Mouse (Mus musculus): ENCODE measurements around the gene Whamm.

Gene Whamm

DNA sequence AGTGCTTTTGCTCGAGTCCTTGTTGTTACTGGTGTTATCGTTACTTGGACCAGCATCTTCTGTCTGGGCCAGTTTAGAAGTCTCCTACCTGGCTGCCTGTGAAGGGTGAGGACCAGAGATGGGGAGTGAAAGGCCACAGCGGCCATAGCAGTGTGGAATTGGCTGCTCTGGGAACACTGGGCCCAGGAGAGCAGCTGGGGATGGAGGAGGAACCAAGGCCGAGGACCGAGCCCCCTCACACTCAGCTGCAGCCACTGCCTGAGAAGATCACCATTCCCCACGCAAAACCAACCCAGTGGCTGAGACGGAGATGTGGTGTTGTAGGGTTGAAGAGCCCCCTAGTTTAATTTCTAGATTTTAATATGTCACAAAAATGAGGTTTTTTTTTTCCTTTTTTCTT, 6.3 kb upstream of the Whamm start:
- DNase-seq, result no peak

DNA sequence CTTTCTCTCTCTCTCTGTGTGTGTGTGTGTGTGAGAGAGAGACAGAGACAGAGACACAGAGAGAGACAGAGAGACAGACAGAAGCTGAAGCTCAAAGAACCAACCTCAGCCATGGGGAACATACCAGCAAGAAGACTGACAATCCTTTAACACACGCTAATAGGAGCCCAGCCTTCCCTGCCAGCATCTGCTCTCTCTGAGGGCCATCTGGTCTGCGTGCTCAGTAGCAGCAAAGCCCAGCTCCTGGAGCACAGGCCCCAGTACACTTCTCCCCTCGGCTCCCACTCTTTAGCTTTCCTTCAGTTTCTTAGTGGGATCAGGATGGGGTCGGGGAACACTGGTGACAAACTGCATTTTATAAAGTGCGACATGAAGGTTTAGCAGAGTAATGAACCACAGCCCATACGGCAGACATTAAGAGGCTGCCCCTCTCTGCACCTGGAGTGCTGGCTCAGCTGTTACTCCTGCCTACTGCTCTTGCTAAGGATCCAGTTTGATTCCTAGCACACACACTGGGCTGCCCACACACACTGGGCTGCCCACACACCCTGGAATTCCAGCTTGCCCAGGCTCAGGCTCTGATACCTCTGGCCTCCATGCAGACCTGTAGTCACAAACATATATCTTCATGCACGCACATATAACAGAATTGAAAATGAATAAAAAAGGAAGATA, 5.5 kb upstream of the Whamm start:
- peak; percentile 77 to 79 for DNase-seq

DNA sequence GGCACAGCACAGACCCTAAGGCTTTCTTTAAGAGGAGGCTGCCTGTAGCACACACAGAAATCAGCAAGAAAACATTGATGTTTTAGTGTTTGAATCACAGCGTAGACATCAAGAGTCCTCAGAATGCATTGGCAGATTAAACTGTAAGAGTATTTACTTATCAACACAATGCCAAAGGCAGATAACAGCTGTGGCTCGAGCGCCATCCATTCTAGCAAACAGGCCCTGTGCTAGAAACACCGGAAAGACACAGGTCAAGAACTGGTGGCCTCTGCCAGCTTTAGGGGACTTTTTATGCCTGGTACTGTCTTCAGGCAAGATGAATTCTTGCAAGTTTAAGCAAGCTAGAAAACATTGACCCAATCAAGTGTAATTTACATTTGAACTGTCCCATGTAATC, 4.7 kb upstream of the Whamm start:
- DNase-seq, result no peak

DNA sequence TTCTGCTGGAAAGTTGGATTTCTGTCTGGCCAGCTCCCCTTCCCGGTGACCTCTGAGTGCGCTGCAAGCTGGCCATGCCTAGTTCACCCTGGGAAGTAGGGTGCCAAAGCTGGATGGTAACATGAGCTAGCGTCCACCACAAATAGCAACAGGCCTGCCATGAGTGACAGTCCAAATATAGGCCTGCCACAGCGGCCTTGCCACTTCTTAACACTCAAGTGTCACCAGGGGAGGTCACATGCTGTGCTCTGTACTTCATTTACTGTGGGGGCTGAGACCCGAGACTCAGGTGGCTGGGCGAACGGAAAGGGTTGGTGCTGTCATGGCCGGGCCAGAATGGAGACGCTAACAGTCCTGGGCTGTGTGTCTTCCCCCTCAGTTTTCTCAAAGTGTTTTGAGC, 4.2 kb upstream of the Whamm start, which contains the start of gene Fsd2:
TSS of gene Fsd2 (minus strand) at position 53 of the 400 bp plus-strand sequence.
- no peak for DNase-seq

DNA sequence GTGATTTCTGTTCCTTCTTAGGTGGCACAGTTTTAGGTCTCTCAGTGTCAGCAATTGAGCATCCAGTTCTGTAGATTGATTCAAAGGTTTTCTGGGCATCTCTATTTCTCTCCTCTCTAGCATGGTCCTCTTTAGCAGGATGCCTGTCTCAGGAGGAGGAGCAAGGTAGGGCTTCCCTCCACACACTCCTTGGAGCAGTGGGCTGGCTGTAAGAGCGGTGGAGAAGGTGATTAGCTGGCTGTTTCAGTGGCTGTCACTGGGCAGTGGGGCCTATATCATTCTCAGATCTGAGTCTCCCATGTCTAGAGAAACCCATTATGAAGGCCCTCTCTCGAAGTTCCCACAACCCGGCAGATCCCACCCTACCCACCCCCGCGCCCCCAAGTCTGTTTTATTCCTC, 3.7 kb upstream of the Whamm start:
- no peak for DNase-seq

DNA sequence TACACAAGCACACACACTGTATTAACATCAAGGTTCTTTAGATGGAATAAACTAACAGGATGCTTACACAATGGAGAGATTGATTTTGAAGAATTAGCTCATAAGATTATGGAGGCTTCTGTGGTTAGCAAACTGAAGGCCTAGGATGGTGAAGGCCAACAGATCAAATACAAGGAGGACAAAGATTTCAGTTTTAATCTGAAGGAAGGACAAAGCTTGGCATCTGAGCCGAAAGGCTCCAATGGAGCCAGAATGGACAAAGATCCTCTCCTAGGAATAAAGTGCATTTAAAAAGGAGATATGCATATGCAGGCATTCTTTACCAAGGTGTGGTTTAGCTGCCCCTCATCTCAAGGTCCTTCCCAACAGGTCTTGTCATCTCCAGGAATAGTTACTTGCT, 1.2 kb upstream of the Whamm start:
- DNase-seq, result no peak

DNA sequence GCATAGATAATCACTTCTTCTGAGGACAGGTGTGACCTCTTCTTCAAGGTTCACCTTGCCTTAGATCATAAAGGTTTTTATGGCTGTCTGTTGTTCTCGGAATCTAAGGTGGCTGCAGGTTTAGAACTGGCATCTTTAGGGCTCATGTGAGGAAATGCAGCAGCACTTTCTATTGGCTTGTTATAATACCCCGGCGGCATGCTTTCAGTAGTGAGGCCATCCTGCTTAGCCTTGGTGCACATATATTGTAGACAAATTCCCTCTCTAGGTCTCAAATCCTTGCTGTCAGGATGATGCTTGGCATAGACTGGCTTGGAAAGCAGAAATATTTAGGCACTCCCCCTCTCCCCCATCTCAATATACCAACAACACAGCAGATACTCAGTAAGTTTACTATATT, 795 bp upstream of the Whamm start:
- no peak for DNase-seq

DNA sequence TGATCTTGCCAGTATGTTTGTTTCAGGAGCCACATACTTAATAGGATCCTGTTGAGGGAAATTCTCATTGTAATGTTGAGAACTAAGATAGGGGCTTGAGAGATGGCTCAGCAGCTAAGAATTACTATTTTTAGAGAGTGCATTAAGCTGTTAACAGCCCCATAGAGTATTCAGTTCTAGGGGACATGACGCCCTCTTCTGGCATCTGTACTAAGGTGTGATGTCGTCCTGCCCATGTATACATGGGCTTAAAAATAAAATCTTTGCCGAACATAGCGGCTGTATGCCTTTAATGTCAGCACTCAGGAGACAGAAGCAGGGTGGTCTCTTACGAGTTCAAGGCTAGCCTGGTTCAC, 336 bp upstream of the Whamm start:
- DNase-seq, result no peak

DNA sequence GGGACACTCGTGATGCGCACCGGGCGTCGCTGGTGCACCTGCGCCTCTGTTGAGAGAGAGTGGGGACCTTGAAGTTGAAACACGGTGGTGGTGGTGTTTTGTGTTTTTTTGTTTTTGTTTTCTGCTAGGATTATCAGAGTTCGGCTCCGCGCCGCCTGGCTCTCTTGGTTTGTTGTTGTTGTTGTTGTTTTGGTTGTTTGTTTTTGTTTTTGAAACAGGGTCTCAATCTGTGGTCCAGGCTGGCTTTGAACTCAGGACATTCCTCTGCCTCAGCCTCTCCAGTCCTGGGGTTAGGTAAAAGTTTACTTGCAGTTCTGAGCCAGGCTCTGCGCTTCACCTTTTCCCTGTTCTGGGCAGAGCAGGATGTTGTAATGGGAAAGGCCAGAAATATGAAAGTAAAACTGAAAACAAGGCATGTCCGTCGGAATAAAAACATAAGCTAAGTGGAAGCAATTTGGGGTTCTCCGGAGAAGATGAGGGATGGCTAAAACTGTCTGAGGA, 925 bp downstream of the Whamm start:
- no peak for DNase-seq

DNA sequence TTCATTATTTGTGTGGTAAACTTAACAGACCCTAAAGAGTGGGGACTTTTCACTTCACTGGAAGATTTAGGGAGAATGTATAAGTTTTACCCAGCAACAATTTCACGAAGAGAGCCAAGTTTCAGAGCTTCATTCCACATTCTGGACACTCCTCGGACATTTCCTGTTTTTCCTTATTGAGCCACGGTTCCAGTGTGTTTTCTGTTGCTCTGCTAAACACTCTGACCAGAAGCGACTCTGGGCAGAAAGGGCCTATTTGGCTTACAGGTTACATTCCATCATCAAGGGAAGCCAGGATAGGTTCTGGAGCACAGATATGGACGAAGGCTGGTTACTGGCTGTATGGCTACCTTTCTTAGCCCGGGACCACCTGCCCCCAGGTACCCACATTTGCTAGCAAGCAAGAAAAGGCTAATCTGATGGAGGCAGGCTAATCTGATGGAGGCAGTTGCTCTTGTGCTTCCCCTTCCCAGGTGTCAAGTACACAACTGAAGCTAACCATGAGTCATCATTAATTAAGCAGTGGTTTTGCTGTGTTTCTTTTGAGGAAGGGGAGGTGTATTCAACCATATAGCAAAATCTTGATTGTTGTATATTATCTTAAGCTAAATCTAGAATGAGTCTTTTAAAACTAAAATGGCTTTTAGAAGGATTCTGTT, 1.7 kb downstream of the Whamm start:
- DNase-seq, result no peak

DNA sequence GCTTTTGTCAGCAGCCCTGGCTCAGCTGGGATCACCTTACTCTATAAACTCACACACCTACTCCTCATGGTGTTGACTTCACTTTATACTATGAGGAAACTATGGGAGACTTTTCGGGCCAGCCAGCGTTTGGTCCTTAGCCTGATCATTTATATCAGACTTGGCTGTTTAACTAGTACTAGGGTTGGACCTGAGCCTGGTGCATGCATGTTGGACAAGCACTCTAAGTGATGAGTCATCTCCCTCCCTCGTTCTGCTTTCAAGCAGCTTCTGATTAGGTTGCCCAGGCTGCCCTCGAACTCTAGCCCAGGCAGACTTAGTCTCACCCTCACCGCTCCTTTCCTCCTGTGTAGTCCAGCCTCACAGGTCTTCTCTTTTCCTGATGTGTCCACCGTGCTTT, 2.3 kb downstream of the Whamm start:
- DNase-seq, result no peak

DNA sequence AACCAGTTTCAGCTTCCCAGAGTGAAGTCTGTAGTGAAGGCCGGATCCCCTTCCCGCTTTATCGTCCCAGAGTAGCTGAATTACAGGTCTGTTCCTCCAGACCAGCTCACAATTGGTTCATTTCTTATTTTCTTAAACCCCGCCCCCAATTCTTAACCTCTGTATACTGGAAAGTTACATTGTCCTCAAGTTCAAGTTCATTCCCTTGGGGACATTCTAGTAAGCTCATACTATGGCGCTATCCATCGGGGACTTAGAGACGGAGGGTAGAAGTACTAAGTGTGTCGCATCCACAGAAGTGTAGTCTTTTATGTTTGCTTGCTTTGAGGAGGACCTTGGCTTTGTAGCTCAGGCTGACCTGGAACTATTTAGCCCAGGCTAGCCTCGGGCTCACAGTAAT, 2.8 kb downstream of the Whamm start:
- no peak for DNase-seq

DNA sequence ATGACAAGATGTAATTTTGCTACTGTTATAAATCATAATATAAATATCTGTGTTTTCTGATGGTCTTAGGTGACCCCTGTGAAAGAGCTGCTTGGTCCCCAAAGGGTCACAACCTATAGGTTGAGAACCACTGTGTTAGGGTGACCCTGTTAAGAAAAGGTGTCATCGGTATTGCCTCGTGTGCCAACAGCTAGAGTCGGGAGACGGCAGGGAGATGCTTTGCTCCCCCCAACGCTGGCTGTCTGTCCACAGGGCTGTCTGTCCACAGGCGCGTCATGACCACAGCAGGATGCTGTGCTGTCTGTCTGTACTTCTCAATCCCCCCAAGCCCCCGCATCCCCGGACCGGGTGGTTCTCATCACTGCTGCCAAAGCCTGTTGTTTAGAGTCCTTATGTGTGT, 4.5 kb downstream of the Whamm start:
- no peak for DNase-seq

DNA sequence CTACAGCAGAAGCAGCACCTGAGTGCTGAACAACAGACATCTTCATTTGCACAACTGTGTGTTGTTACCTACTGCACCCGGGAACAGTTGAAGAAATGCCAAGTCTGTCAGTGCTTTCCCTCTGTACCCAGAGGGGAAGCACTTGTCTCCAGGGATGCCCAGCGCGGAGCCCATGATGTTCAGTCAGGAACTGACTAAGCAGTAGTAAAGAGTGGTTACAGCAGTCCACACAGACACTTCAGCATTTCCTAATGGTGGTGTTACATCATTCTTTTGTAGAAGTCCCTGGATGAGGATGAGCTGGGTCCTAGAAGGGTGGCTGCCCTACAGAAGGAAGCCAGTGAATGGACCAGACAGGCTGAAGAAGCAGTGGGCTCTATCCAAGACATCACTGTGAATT, 6.8 kb downstream of the Whamm start:
- no peak for DNase-seq

DNA sequence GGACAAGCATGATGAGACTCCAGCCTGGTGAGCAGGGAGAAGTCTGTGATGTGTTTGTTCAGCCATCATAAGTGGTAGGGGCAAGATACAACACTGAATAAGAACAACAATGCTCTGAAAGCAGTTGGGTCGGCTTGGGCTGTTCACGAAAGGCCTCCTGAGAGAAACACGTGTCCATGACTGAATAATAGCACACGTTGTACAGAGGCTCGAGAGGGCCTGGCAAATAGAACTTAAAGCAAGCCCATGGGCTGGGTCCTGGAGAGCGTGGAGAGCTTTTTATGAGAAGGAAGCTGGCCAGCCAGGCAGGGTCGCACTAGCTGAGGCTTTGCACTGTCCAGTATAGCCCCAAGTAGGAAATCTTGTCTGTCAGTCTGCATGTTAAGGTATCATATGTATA, 7.3 kb downstream of the Whamm start:
- DNase-seq, result no peak

DNA sequence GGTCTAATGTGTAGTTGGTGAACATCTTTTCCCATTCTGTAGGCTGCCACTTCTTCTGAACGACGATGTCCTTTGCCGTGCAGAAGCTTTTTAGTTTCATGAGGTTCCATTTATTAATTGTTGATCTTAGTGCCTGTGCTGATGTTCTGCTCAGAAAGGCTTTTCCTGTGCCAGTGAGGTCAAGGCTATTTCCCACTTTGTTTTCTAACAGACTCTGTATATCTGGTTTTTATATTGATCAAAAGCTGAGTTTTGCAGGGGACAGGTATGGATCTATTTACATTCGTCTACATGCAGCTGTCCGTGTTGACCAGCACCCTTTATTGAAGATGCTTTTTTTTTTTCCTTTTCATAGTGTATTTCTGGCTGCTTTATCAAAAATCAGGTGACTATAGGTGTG, 8.2 kb downstream of the Whamm start:
- no peak for DNase-seq

DNA sequence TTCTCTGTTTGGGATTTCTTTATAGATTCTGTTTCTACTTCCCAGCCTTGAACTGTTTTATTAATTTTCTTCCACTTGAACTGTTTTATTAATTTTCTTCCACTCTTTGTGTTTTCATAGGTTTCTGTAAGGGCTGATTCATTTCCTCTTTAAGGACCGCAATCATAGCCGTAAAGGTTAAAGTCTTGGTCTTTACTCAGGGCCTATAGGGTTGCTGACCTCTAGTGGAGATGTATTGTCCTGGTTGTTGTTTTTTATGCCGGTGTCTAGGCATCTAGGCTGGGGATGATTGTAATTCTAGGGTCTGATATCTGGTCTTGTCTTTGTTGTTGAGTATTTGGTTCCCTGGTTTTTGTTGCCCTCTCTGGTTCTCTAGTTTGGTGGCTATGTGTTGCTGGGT, 12.4 kb downstream of the Whamm start:
- no peak for DNase-seq

DNA sequence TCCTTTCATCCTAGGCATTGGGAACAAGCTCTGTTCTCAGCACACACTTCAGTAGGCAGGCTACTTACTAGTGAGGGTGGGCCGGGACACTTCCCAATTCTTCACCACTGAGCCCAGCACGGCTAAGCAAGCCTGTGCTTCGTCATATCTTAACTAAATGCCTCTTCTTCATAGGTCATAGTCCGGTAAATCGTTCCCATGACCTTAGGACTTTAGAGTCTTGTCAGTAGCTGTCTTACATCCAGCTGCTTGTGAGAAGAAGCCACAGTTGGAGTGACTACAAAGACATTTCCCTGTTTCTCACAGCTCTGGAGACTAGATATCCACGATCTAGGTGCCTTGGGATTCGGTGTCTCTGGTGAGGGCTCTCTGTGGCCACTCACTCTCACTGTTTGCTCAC, 14.3 kb downstream of the Whamm start:
- no peak for DNase-seq

DNA sequence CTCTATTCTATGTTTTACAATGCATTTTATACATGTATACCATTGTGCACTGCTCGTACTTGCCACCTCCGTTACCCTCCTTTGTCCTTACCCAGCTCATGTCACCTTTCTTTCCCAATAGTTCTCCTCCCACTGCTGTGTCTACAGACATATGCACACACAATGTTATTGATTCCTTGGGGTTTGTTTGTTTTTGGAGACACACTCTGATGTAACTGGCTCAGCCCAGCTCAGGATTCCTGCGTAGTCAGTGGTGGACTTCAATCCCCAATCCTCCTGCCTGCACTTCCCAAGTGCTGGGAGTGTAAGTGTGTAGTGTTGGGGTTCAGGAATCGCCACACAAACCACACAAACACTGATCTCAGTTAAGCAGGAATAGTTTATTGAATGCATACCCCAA, 16.2 kb downstream of the Whamm start:
- no peak for DNase-seq

DNA sequence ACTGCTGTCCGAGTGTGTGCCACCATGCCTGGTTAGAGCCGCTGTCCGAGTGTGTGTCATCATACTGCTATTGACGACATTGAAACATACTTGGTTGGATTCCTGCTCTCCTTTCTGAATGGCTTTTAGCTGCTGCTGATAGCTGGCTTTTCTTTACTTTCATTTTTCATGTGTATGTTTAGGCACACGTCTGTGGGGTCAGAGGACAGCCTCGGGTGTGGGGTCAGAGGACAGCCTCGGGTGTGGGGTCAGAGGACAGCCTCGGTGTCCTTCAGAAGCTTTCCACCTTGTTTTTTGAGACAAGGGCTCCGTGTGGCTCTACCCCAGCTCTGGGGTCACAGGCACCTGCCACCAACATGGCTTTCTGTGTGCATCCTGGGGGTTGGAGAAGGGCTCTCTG, 21.6 kb downstream of the Whamm start:
- DNase-seq, result no peak

DNA sequence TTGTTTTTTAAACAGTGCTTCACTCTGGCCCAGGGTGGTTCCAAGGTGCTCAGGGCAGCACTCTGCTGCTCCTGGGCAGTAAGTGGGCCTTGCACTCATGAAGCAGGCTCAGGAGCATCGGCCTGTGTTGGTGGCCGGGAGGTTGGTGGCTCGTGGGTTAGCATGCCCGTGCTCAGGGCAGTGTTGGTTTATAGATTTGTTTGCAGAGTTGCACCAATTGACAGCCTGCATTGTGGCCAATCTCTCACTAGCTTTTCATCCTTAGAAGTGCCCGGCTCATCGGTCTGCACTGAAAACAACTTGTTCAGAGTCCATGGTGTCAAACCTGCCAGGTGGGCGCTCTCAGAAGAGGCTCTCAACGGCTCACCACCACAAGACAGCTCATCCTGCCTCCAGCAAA, 22.3 kb downstream of the Whamm start:
- DNase-seq, result no peak

DNA sequence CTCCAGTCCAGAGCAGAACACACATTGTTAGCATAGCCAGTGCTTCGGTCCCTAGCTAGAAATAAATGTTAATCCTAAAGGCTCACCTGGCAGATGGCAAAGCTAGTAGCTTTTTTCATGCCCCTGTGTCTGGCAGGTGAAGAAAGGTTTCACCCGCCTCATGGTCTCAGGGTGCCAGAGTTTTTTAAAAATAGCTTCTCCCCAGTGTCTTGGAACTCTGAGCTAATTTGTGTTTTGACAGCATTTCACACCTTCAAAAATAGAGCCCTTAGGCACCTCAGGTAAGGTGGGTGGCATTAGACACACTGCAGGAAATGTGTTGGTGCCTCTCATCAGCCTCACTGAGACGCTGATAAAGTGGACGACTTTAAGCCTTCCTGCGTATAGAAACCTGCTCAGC, 24.0 kb downstream of the Whamm start:
- DNase-seq, result no peak

DNA sequence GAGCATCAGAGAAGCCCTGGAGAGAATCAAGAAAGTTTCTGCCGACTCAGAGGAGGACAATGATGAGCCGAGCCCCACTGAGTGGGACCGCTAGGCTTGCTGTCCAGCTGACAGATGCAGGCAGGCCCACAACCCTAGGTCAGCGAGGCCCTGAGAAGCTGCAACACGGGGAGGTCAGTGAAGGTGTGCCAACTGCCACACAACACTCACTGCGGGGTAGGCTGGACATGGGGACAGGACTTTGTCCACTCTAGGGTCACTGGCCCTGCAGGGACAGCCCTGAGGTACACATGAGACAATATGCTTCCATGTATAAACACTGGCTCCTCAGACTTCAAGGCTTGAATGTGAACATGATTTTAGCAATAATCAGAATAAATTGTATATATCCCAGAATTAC, 25.0 kb downstream of the Whamm start:
- DNase-seq, result no peak

DNA sequence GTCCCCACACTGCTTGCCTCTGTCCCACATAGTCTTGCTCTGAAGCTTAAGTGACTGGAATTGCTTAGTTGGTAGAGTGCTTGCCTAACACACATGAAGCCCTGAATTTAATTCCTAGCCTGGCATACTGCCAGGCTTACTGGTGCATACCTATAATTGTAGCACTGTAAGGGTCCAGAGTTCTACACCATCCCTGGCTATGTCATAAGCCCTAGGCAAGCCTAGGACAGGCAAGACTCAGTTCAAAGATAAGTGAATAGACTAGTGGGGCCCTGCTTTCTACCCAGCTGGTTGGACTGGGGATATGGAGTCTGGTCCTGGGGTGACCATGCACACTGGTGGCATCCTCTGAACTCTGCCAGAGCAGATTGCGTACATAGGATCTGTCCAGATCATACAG, 26.6 kb downstream of the Whamm start:
- DNase-seq, result no peak
